Mouse (Mus musculus) cerebellum, adult 8-10 months (tissue): ENCODE data around the gene Rgs5.

Source experiments
- DNase-seq: peaks from one replicate; pipeline ENCODE4 v3.0.0; 2022

Rgs5 gene

DNA sequence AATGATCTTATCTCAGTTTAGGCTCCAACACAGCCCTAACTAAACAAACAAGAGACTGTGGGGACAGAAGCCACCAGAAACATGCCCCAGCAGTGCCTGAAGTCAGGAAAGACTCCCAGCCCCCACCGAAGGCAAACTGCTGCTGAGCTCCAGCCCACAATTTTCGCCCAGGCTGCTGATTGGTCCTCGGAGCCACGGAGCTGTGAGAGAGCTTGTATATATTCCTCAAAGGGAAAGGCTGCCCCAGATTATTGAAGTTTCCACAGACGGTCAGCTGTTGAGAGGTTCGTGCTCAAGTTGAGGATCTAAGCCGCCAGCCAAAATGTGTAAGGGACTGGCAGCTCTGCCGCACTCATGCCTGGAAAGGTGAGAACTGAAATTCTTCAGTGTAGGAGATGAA lies at the start of gene Rgs5:
Rgs5 (plus strand) TSS at position 246 of the 400 bp plus-strand sequence.
- DNase-seq, result no peak

- no peak for DNase-seq
Observed at GRCm38 (mm10) chr1:169606164-169606563, 49.1 kb upstream of the Rgs5 start.

- no peak for DNase-seq
Observed at GRCm38 (mm10) chr1:169629738-169630137, 25.6 kb upstream of the Rgs5 start.

- no peak for DNase-seq
Observed at GRCm38 (mm10) chr1:169637251-169637750, 18.0 kb upstream of the Rgs5 start.

DNA sequence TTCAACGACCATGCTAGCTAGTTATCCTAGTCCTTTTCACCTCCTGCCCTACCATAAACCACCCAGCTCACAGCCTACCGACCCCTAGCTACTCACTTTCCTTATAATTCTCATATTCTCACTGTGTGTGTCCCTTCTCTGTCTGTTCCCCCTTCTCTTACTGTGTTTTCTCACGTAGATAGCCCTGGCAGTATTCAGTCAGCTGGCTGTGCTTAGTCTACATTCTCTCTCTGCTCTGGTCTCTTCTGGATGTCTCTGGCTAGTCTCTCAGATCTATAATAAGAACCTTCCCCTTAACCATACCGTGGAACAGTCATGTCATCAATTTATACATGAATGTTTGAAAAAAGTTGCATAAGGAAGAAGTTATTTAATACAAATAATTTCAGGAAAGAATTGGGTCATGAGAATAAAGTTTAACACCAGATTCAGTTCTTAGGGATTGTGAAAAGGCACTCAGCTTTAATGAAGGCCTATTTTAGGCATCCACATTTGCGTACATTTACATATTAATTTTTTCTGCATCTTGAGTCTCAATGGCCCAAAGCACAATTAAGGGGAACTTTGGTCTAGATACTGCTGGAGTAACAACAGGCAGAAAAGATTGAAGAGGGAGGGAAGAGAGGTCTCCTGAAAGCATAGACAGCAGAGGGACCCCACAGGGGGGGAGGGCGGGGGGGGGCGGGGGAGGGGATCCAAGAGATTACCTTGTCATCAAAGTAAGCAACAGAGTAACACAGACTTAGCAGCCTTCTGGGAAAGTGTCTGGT lies 10.2 kb upstream of the Rgs5 start:
- DNase-seq, result no peak

DNA sequence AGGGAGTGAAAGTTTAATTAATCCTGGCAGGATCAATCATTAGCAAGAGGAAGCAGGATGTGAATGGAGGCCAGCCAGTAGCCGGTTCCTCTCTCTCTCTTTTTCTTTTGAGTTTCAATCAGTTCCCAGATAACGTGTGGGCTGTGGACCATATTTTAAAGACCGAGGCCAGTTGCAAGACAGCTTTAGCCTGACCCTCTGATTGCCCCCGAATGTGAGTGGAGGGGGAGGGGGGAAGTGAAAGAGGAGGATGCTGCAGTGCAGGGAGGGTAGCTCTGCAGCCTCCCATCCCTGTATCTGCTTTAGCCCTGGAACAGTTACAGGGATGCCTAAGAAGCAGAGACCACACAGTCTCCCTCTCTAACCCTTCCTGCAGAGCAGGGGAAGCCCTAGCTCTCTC lies 4.2 kb downstream of the Rgs5 start:
- no peak for DNase-seq

- DNase-seq, result no peak
Observed at GRCm38 (mm10) chr1:169667328-169667727, 12.0 kb downstream of the Rgs5 start.

- peak; percentile 2 for DNase-seq
Observed at GRCm38 (mm10) chr1:169670705-169671104, 15.4 kb downstream of the Rgs5 start.

- DNase-seq, result no peak
Observed at GRCm38 (mm10) chr1:169671801-169672200, 16.5 kb downstream of the Rgs5 start.

GRCm38 (mm10) chr1:169672272-169672671 lies 17.0 kb downstream of the Rgs5 start:
- no peak for DNase-seq

- DNase-seq, result no peak
Observed at GRCm38 (mm10) chr1:169674116-169674515, 18.8 kb downstream of the Rgs5 start.

DNA sequence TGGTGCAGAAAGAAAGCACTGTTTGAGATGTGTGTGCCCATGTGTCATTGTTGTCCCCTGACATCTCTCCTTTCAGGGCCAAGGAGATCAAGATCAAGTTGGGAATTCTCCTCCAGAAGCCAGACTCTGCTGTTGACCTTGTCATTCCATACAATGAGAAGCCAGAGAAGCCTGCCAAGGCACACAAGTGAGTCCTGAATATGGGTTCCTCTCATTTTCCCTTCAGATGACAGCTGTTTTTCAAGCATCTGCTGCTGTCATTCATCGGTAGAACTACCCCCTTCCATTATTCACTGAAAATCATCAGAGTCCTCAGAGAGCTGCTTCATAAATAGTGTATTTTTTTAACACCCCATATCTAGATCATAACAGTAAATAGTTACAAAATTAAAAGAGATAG lies 21.4 kb downstream of the Rgs5 start:
- DNase-seq, result no peak

DNA sequence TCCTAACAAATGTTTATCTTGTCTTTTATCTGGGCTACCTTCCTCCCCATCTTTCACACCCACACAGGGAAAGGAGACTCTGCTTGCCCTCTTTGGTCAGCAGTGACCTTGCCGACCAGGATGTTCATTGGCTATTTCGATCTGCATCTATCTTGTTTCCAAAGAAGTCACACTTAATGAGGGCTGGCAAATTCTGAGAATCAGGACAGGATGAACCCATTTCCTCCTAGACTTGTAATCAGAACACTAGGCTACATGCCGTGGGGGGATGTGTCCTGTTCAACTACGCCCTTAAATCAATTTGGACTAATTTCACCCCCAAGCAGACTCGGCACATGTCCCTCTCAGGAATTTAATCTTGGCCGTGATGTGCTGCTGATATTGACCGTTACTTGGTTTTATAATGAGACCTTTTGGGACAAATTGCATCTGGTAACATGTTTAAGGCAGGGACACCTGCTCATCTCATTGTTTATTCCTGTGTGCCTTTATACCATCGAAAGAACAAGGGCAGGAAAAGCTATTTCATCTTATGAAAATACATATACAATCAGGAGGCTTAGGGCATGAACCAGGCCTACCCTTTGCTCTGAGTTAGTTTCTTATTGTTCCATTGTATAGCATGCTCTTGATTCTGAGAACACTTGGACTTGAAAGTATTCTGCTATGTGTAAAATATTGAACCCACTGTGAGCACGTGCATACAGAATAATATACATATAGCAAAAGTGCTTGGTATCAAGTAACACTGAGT lies 25.3 kb downstream of the Rgs5 start:
- no peak for DNase-seq

GRCm38 (mm10) chr1:169682775-169683497 lies 27.6 kb downstream of the Rgs5 start:
- no peak for DNase-seq

- DNase-seq, result no peak
Observed at GRCm38 (mm10) chr1:169685257-169685656, 30.0 kb downstream of the Rgs5 start.

DNA sequence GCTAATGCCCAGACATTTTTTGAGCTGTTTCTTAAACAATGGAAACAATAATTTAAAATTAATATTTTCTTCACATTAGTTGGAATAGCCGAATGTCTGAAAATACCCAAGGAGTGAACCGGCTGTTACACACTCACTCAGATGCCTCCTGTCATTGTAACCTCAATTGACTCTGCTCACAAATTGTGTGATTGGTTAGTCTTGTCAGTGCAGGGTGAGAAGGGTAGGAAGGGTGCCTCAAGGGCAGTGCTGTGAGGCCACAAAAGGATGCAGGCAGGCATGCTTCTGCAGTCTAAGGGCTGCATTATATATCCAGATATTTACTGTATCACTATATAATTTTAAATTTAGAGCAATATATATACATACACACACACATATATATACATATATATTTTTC lies 37.7 kb downstream of the Rgs5 start:
- no peak for DNase-seq

- no peak for DNase-seq
Observed at GRCm38 (mm10) chr1:169693537-169693936, 38.2 kb downstream of the Rgs5 start.

GRCm38 (mm10) chr1:169695356-169695755 lies 40.1 kb downstream of the Rgs5 start:
- DNase-seq, result no peak

- no peak for DNase-seq
Observed at GRCm38 (mm10) chr1:169697236-169697635, 41.9 kb downstream of the Rgs5 start.

- DNase-seq, result no peak
Observed at GRCm38 (mm10) chr1:169699184-169699583, 43.9 kb downstream of the Rgs5 start.

DNA sequence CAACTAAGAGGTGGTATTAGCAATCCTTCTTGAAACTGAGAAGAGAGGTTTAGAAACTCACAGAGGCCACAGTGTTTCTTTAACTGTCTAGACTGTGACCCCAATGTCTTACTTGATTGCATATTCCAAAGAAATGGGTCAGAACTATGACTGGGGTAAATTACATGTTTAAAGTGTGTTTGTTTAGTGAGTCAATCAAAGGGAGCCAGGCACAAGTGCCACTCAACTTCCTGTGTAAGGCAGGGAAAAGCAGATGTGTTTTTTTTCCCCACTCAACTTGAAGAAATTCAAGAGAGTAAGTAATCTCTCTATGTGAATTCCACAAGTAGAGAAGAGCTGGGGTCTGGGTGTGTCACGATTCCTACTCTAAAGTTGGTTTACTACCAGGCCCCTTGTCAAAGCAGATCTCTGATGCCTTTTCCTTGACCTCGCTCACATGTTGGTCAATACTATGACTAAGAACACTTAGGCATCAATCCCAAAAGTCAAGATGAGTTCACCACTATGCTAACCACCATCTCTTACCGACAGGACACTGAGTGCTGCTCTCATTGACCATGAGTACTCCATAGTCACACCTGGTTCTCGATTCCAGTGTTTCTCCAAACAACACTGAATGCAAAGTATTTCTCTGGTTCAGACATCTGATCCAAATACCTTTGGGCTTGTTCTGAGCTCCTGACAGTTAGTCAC lies 49.2 kb downstream of the Rgs5 start:
- no peak for DNase-seq

DNA sequence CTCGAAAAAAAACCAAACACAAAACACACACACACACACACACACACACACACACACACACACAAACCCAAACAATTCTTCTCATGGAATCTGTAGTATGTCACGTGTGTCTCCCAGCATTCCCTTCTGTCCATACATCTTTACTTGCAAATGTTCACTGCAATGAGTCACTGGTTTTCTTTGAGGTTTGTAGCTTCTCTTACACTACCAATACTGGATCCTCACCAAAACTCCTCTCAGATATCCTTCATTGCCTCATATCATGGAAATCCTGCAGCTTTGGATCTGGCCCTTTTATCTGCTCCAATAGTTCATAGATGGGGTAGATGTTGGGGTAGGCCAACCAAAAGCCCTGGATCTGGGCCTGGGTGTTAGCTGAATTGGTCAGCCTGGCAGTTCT lies 66.5 kb downstream of the Rgs5 start:
- no peak for DNase-seq

DNA sequence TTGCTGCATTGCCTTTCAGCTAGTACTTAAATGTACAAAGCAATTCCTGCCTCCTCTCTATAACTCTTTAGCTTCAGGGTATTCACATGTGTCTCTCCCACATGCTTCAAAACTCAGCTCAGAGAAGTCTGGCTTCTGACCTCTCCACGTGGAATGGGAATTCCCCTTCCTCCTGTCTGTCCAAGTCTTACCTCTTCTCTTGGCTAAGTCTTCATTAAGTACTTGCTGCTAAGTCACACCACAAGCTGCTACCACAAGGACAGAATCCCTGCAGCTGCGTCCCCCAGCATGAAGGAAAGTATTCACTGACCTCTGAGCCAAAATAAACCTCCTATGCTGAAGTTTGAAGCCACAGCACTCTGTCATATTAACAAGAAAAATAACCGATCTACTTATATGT lies 71.0 kb downstream of the Rgs5 start:
- DNase-seq, result no peak
